Mouse (Mus musculus): Measurements from ENCODE around the gene Trrap. TPM values are rescaled to one million over a fixed set of nuclear protein-coding genes. Genes with fewer than 3 reads are reported as not detected.

The Trrap gene
- total and polyA plus RNA-seq, 3 experiments, result 44.1 to 91.6 (median 45.6) TPM

GRCm38 (mm10) chr5:144875227-144875626 lies 107.7 kb downstream of the Trrap start:
- Histone ChIP-seq H3K4me3 (ENCODE audit: control insufficient read depth in 1 of 2, insufficient read depth in 1 of 2, low read depth in 2 of 2, low read length in 2 of 2) (no peak overlapping the region), H3K9ac (ENCODE audit: control insufficient read depth, low read depth, low read length, poor library complexity, severe bottlenecking) (no peak overlapping the region), H3K27ac (ENCODE audit: control insufficient read depth, low read depth, low read length) (no peak overlapping the region), H3K9me3 (replicated peaks; ENCODE audit: insufficient read depth, low read length) (no peaks in the 10 kb centered on the region), H3K4me1 (ENCODE audit: control insufficient read depth in 1 of 2, insufficient read depth in 2 of 2, low read length in 2 of 2) (peaks cover 0 to 3% of the 10 kb centered on the region in 2 experiments; a peak in 2 of 4 replicates), H3K79me2 (ENCODE audit: control insufficient read depth, insufficient read depth, low read length, poor library complexity) (no peaks in the 10 kb centered on the region), H3K27me3 (ENCODE audit: control insufficient read depth in 1 of 2, insufficient read depth in 2 of 2, low read length in 2 of 2) (no peaks in the 10 kb centered on the region), H3K36me3 (ENCODE audit: control insufficient read depth in 1 of 2, insufficient read depth in 2 of 2, low read length in 2 of 2) (no peaks in the 10 kb centered on the region)
- TF ChIP-seq EP300 (IDR thresholded peaks at IDR 0.05; ENCODE audit: low read depth in 1 of 2, low read length in 2 of 2) (no peak), MAX (IDR thresholded peaks at IDR 0.05; ENCODE audit: low read length) (no peak), NRF1 (IDR thresholded peaks at IDR 0.05; ENCODE audit: insufficient read depth, low read depth, low read length, poor library complexity, severe bottlenecking) (no peak), BHLHE40 (IDR thresholded peaks at IDR 0.05; ENCODE audit: borderline replicate concordance, low read depth, low read length) (no peak)
- DNase-seq (ENCODE audit: low read depth, low spot score), result no peak

GRCm38 (mm10) chr5:144875892-144876291 lies 108.4 kb downstream of the Trrap start:
- Histone ChIP-seq H3K27ac (ENCODE audit: control insufficient read depth, low read depth, low read length) (no peak overlapping the region), H3K9ac (ENCODE audit: control insufficient read depth, low read depth, low read length, poor library complexity, severe bottlenecking) (peak overlapping the region; percentile 46), H3K9me3 (replicated peaks; ENCODE audit: insufficient read depth, low read length) (no peaks in the 10 kb centered on the region), H3K4me3 (ENCODE audit: control insufficient read depth in 1 of 2, insufficient read depth in 1 of 2, low read depth in 2 of 2, low read length in 2 of 2) (0 out of 4 replicates have a peak overlapping the region, but pooled peaks of 1 of the 2 experiments have one; percentile 22), H3K79me2 (ENCODE audit: control insufficient read depth, insufficient read depth, low read length, poor library complexity) (no peaks in the 10 kb centered on the region), H3K27me3 (ENCODE audit: control insufficient read depth in 1 of 2, insufficient read depth in 2 of 2, low read length in 2 of 2) (no peaks in the 10 kb centered on the region), H3K4me1 (ENCODE audit: control insufficient read depth in 1 of 2, insufficient read depth in 2 of 2, low read length in 2 of 2) (peaks cover 0 to 3% of the 10 kb centered on the region in 2 experiments; a peak in 2 of 4 replicates), H3K36me3 (ENCODE audit: control insufficient read depth in 1 of 2, insufficient read depth in 2 of 2, low read length in 2 of 2) (no peaks in the 10 kb centered on the region)
- peak; percentile 80 for DNase-seq (ENCODE audit: low read depth, low spot score)
- TF ChIP-seq TAL1 (IDR thresholded peaks at IDR 0.05; ENCODE audit: low read length) (no peak), JUND (IDR thresholded peaks at IDR 0.05; ENCODE audit: low read depth, low read length) (no peak), CTCF (IDR thresholded peaks at IDR 0.05 in 2 of 3, conservative IDR thresholded peaks at IDR 0.05 in 1 of 3; ENCODE audit: control insufficient read depth in 1 of 3, insufficient read depth in 1 of 3, low read depth in 2 of 3, low read length in 3 of 3, poor library complexity in 1 of 3, severe bottlenecking in 1 of 3) (peak; percentile 87 to 99 (median 95)), SMC3 (IDR thresholded peaks at IDR 0.05; ENCODE audit: low read depth, low read length) (peak; percentile 70), RAD21 (IDR thresholded peaks at IDR 0.05; ENCODE audit: low read depth, low read length) (peak; percentile 59), GATA1 (IDR thresholded peaks at IDR 0.05; ENCODE audit: low read depth, low read length) (peak; percentile 35), USF1 (IDR thresholded peaks at IDR 0.05; ENCODE audit: low read depth, low read length) (no peak)

DNA sequence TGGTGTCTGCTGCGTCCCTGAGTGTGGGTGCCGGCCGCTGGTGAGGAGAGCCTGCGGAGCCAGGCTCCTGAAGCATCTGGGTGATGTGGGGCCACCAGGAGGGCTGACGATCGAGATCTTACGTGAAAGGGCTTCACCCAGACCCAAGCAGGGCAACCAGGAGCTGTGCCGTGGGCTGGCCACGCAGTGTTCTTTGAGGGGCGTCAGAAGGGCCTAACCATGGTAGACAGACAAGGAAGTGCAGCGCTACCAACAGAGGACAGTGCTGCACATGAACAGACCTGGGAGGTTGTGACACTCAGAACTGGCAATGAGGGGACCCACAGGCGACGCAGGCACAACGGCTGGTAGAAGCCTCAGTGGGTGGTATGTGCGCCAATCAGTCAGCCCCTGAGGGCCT lies 109.5 kb downstream of the Trrap start:
- Histone ChIP-seq H3K9me3 (replicated peaks; ENCODE audit: insufficient read depth, low read length) (no peaks in the 10 kb centered on the region), H3K4me1 (ENCODE audit: control insufficient read depth in 1 of 2, insufficient read depth in 2 of 2, low read length in 2 of 2) (peaks cover 0 to 3% of the 10 kb centered on the region in 2 experiments; a peak in 2 of 4 replicates), H3K27ac (ENCODE audit: control insufficient read depth, low read depth, low read length) (no peak overlapping the region), H3K79me2 (ENCODE audit: control insufficient read depth, insufficient read depth, low read length, poor library complexity) (no peaks in the 10 kb centered on the region), H3K27me3 (ENCODE audit: control insufficient read depth in 1 of 2, insufficient read depth in 2 of 2, low read length in 2 of 2) (no peaks in the 10 kb centered on the region), H3K9ac (ENCODE audit: control insufficient read depth, low read depth, low read length, poor library complexity, severe bottlenecking) (no peak overlapping the region), H3K4me3 (ENCODE audit: control insufficient read depth in 1 of 2, insufficient read depth in 1 of 2, low read depth in 2 of 2, low read length in 2 of 2) (no peak overlapping the region), H3K36me3 (ENCODE audit: control insufficient read depth in 1 of 2, insufficient read depth in 2 of 2, low read length in 2 of 2) (no peaks in the 10 kb centered on the region)
- TF ChIP-seq CTCF (IDR thresholded peaks at IDR 0.05 in 2 of 3, conservative IDR thresholded peaks at IDR 0.05 in 1 of 3; ENCODE audit: control insufficient read depth in 1 of 3, insufficient read depth in 1 of 3, low read depth in 2 of 3, low read length in 3 of 3, poor library complexity in 1 of 3, severe bottlenecking in 1 of 3) (no peak), USF2 (IDR thresholded peaks at IDR 0.05; ENCODE audit: borderline replicate concordance in 1 of 2, insufficient read depth in 1 of 2, low read depth in 1 of 2, low read length in 2 of 2) (no peak), POLR2AphosphoS2 (IDR thresholded peaks at IDR 0.05; ENCODE audit: low read length) (no peak), NELFE (IDR thresholded peaks at IDR 0.05; ENCODE audit: low read depth, low read length) (no peak), GATA1 (IDR thresholded peaks at IDR 0.05; ENCODE audit: low read depth, low read length) (no peak)
- DNase-seq (ENCODE audit: low read depth, low spot score), result no peak
